Mouse (Mus musculus) MEL (cell line): ENCODE data around the gene Upf1. TPM values are rescaled to one million over a fixed set of nuclear protein-coding genes. Genes with fewer than 3 reads are reported as not detected.

Experiments
- DNase-seq: peaks from one replicate; pipeline ENCODE4 v3.0.0; 2011; ENCODE audit warnings: low read depth, low spot score
- H3K27ac ChIP-seq: 2 replicates; pipeline ENCODE4 v1.5.1; 2012; ENCODE audit warnings: low read depth, mild to moderate bottlenecking, control low read depth, low read length, moderate library complexity; ENCODE audit not compliant: control insufficient read depth
- H3K27me3 ChIP-seq, 2 experiments: fragments of 150-350 bp in 1 of 2; sonication (generic) in 1 of 2; 2 replicates each; pipeline ENCODE4 v1.6.1; 2012; ENCODE audit warnings: low read length in 2 of 2, mild to moderate bottlenecking in 2 of 2, improper control_type of control experiment in 1 of 2, moderate library complexity in 1 of 2; ENCODE audit not compliant: insufficient read depth in 2 of 2, control insufficient read depth in 1 of 2
- H3K36me3 ChIP-seq, 2 experiments: 2 replicates each; pipeline ENCODE4 v1.6.1; 2012 to 2014; ENCODE audit warnings: low read length in 2 of 2, improper control_type of control experiment in 1 of 2, inconsistent platforms in 1 of 2, mild to moderate bottlenecking in 1 of 2; ENCODE audit not compliant: insufficient read depth in 2 of 2, control insufficient read depth in 1 of 2
- H3K4me1 ChIP-seq, 2 experiments: fragments of 150-350 bp in 1 of 2; sonication (generic) in 1 of 2; 2 replicates each; pipeline ENCODE4 v1.6.1; 2012; ENCODE audit warnings: low read length in 2 of 2, improper control_type of control experiment in 1 of 2, mild to moderate bottlenecking in 1 of 2; ENCODE audit not compliant: insufficient read depth in 2 of 2, control insufficient read depth in 1 of 2
- H3K4me3 ChIP-seq, 2 experiments: fragments of 150-350 bp in 1 of 2; sonication (generic) in 1 of 2; 2 replicates each; pipeline ENCODE4 v1.5.1; 2012; ENCODE audit warnings: low read depth in 2 of 2, low read length in 2 of 2, mild to moderate bottlenecking in 2 of 2, moderate library complexity in 2 of 2, control low read depth in 1 of 2, improper control_type of control experiment in 1 of 2; ENCODE audit not compliant: control insufficient read depth in 1 of 2, insufficient read depth in 1 of 2
- H3K79me2 ChIP-seq: 2 replicates; pipeline ENCODE4 v1.6.1; 2012; ENCODE audit warnings: mild to moderate bottlenecking, low read length, moderate library complexity; ENCODE audit not compliant: control insufficient read depth, poor library complexity, insufficient read depth
- H3K9ac ChIP-seq: 2 replicates; pipeline ENCODE4 v1.6.1; 2012; ENCODE audit warnings: low read depth, mild to moderate bottlenecking, control low read depth, low read length, moderate library complexity; ENCODE audit not compliant: control insufficient read depth, poor library complexity, severe bottlenecking
- H3K9me3 ChIP-seq: fragments of 150-350 bp; sonication (generic); replicated peaks from 2 replicates; pipeline ENCODE4 v1.6.1; 2012; ENCODE audit warnings: mild to moderate bottlenecking, low read length, improper control_type of control experiment, moderate library complexity; ENCODE audit not compliant: insufficient read depth
- BHLHE40 ChIP-seq: IDR thresholded peaks from 2 replicates; pipeline ENCODE4 v1.6.1; 2012; ENCODE audit warnings: low read depth, mild to moderate bottlenecking, inconsistent platforms, low read length, improper control_type of control experiment, borderline replicate concordance
- CHD1 ChIP-seq: IDR thresholded peaks from 2 replicates; pipeline ENCODE4 v1.6.1; 2012; ENCODE audit warnings: low read depth, mild to moderate bottlenecking, inconsistent platforms, low read length, improper control_type of control experiment
- CTCF ChIP-seq, 3 experiments: IDR thresholded peaks in 2 of 3; conservative IDR thresholded peaks in 1 of 3; 2 replicates each; pipeline ENCODE4 v1.5.1; 2011 to 2012; ENCODE audit warnings: low read length in 3 of 3, low read depth in 2 of 3, mild to moderate bottlenecking in 2 of 3, improper control_type of control experiment in 1 of 3, inconsistent platforms in 1 of 3, mixed read lengths in 1 of 3, moderate library complexity in 1 of 3; ENCODE audit not compliant: control insufficient read depth in 1 of 3, insufficient read depth in 1 of 3, poor library complexity in 1 of 3, severe bottlenecking in 1 of 3
- E2F4 ChIP-seq: IDR thresholded peaks from 2 replicates; pipeline ENCODE4 v1.6.1; 2011; ENCODE audit warnings: low read depth, low read length, improper control_type of control experiment, borderline replicate concordance
- EP300 ChIP-seq, 2 experiments: IDR thresholded peaks; 2 replicates each; pipeline ENCODE4 v1.6.1; 2011; ENCODE audit warnings: improper control_type of control experiment in 2 of 2, low read length in 2 of 2, low read depth in 1 of 2, mild to moderate bottlenecking in 1 of 2
- GABPA ChIP-seq: IDR thresholded peaks from 2 replicates; pipeline ENCODE4 v1.6.1; 2012; ENCODE audit warnings: low read depth, mild to moderate bottlenecking, inconsistent platforms, low read length, improper control_type of control experiment, moderate library complexity
- GATA1 ChIP-seq: IDR thresholded peaks from 2 replicates; pipeline ENCODE4 v1.6.1; 2011; ENCODE audit warnings: low read depth, low read length, improper control_type of control experiment
- HCFC1 ChIP-seq: IDR thresholded peaks from 2 replicates; pipeline ENCODE4 v1.6.1; 2012; ENCODE audit warnings: low read depth, mild to moderate bottlenecking, inconsistent platforms, low read length, improper control_type of control experiment, moderate library complexity
- JUND ChIP-seq: IDR thresholded peaks from 2 replicates; pipeline ENCODE4 v1.6.1; 2011; ENCODE audit warnings: low read depth, mild to moderate bottlenecking, improper control_type of control experiment, low read length
- KAT2A ChIP-seq: conservative IDR thresholded peaks from 2 replicates; pipeline ENCODE4 v1.6.1; 2012; ENCODE audit warnings: low read depth, low read length, improper control_type of control experiment, inconsistent platforms
- MAFK ChIP-seq: IDR thresholded peaks from 2 replicates; pipeline ENCODE4 v1.6.1; 2011; ENCODE audit warnings: low read depth, mild to moderate bottlenecking, low read length, improper control_type of control experiment, borderline replicate concordance
- MAZ ChIP-seq: IDR thresholded peaks from 2 replicates; pipeline ENCODE4 v1.6.1; 2012; ENCODE audit warnings: low read depth, mild to moderate bottlenecking, inconsistent platforms, low read length, improper control_type of control experiment
- MEF2A ChIP-seq: IDR thresholded peaks from 2 replicates; pipeline ENCODE4 v1.6.1; 2014; ENCODE audit warnings: low read depth, mild to moderate bottlenecking, inconsistent platforms, low read length, improper control_type of control experiment; ENCODE audit not compliant: poor library complexity, insufficient replicate concordance, severe bottlenecking; ENCODE audit errors: extremely low read depth
- MXI1 ChIP-seq: IDR thresholded peaks from 2 replicates; pipeline ENCODE4 v1.6.1; 2011; ENCODE audit warnings: mild to moderate bottlenecking, low read depth, low read length, improper control_type of control experiment
- MYC ChIP-seq: IDR thresholded peaks from 2 replicates; pipeline ENCODE4 v1.6.1; 2011; ENCODE audit warnings: low read depth, mild to moderate bottlenecking, low read length, improper control_type of control experiment, moderate library complexity
- NELFE ChIP-seq: IDR thresholded peaks from 2 replicates; pipeline ENCODE4 v1.6.1; 2011; ENCODE audit warnings: low read depth, low read length, improper control_type of control experiment
- POLR2A ChIP-seq, 2 experiments: IDR thresholded peaks; 2 replicates each; pipeline ENCODE4 v1.6.1; 2011 to 2012; ENCODE audit warnings: low read length in 2 of 2, mild to moderate bottlenecking in 2 of 2, control low read depth in 1 of 2, improper control_type of control experiment in 1 of 2, low read depth in 1 of 2, moderate library complexity in 1 of 2; ENCODE audit not compliant: control insufficient read depth in 1 of 2, insufficient read depth in 1 of 2, poor library complexity in 1 of 2
- POLR2AphosphoS2 ChIP-seq: IDR thresholded peaks from 2 replicates; pipeline ENCODE4 v1.6.1; 2011; ENCODE audit warnings: low read length, improper control_type of control experiment
- POLR2AphosphoS5 ChIP-seq: IDR thresholded peaks from 2 replicates; pipeline ENCODE4 v1.6.1; 2012; ENCODE audit warnings: low read depth, borderline replicate concordance, mild to moderate bottlenecking, inconsistent platforms, low read length, moderate library complexity, mixed read lengths
- RAD21 ChIP-seq: IDR thresholded peaks from 2 replicates; pipeline ENCODE4 v1.6.1; 2011; ENCODE audit warnings: mild to moderate bottlenecking, low read depth, low read length, improper control_type of control experiment
- RCOR1 ChIP-seq: IDR thresholded peaks from 2 replicates; pipeline ENCODE4 v1.6.1; 2012; ENCODE audit warnings: low read depth, mild to moderate bottlenecking, inconsistent platforms, low read length, improper control_type of control experiment
- SMC3 ChIP-seq: IDR thresholded peaks from 2 replicates; pipeline ENCODE4 v1.6.1; 2011; ENCODE audit warnings: low read depth, low read length, improper control_type of control experiment
- TAL1 ChIP-seq: IDR thresholded peaks from 2 replicates; pipeline ENCODE4 v1.6.1; 2012; ENCODE audit warnings: mild to moderate bottlenecking, inconsistent platforms, low read length, moderate library complexity, mixed read lengths
- TCF12 ChIP-seq: IDR thresholded peaks from 2 replicates; pipeline ENCODE4 v1.6.1; 2014; ENCODE audit warnings: low read depth, mild to moderate bottlenecking, inconsistent platforms, low read length, improper control_type of control experiment, moderate library complexity
- ZC3H11A ChIP-seq: IDR thresholded peaks from 2 replicates; pipeline ENCODE4 v1.6.1; 2012; ENCODE audit warnings: low read depth, mild to moderate bottlenecking, inconsistent platforms, low read length, improper control_type of control experiment
- ZMIZ1 ChIP-seq: IDR thresholded peaks from 2 replicates; pipeline ENCODE4 v1.6.1; 2012; ENCODE audit warnings: low read depth, mild to moderate bottlenecking, inconsistent platforms, low read length, improper control_type of control experiment, moderate library complexity
- ZNF384 ChIP-seq: IDR thresholded peaks from 2 replicates; pipeline ENCODE4 v1.6.1; 2012; ENCODE audit warnings: low read depth, mild to moderate bottlenecking, inconsistent platforms, low read length, improper control_type of control experiment
- polyA plus RNA-seq, 2 experiments: library from polyadenylated mRNA; stranded (reverse) in 1 of 2; unstranded in 1 of 2; fragments of >175 nt in 1 of 2; fragments of >200 nt in 1 of 2; gene quantifications; 2 replicates each; pipeline versions ENCODE4 v1.2.1 to v1.2.4; 2012; ENCODE audit warnings: low replicate concordance in 2 of 2, low read depth in 1 of 2; ENCODE audit not compliant: insufficient read length in 2 of 2, insufficient read depth in 1 of 2, missing spikeins in 1 of 2
- total RNA-seq: library from RNA; depleted of rRNA; stranded (reverse); fragments of 300-350 nt; gene quantifications from 2 replicates; pipeline ENCODE4 v1.2.3, GENCODE M21; 2012

Upf1 gene
- total and polyA plus RNA-seq, 3 experiments, result 55.4 to 289 (median 89.5) TPM

DNA sequence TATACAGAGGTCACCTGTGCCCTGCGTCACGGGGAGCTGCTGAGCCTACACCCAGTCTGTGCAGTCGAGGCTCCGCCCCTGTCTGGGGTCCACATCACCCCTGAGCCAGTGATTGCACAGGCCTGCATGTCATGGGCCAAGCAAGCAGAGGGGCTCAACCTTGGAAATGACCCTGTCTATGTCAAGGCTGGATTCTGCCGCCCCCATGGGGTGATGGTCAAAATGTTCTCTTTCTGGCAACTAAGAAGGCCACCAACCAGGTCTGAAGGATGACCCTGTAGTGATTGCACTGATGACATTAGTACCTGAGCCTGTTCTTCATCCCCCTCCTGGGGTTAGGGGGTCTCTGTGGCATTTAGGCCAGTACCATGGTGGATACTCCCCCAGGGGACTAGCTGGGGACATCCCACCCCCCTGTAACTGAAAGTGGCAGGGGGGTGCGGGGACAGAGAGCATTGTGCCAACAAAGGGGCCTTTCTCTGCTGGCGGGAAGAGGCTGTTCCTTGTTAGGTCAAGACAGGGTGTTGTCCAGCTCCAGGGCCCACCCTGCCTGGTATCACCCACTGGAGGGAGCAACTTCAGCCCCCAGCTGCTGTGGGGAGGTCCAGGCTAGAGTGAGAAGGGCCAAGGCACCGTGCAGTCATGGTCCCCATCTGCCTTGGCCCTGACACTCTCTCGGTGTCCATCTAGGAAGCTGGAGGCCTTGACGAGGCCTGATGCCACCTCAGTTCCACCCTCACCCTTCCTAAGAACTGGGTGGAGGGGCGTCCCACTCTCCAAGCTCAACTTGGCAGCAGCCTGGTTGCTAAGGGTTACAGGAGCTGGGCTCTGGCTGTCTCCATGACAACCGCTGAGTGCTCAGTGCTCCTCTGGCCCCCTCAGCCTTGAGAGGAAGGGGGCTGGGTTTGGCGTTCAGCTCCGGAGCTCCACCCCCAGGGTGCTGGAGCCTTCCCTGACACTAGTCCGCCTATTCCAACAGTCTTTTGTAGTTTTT, 36.3 kb downstream of the Upf1 start:
- H3K27me3 ChIP-seq, result no peaks in the 10 kb centered on the region
- no peaks in the 10 kb centered on the region; a peak in 1 of 4 replicates for H3K36me3 ChIP-seq
- no peak overlapping the region for H3K27ac ChIP-seq
- DNase-seq, result no peak
- no peaks in the 10 kb centered on the region for H3K9me3 ChIP-seq
- peak overlapping the region; percentile 80 to 99 for H3K4me3 ChIP-seq
- H3K4me1 ChIP-seq, result peaks cover 2 to 6% of the 10 kb centered on the region in 2 experiments; a peak in 3 of 4 replicates
- H3K79me2 ChIP-seq, result peaks cover 1% of the 10 kb centered on the region; the same call in 1 of the 2 replicates
- peak overlapping the region; percentile 81 for H3K9ac ChIP-seq
- peak; percentile 13 for TF ChIP-seq RAD21
- peak in 1 of 3 experiments; percentile 11; a peak in 1 of 6 replicates for TF ChIP-seq CTCF (IDR thresholded peaks at IDR 0.05 in 2 of 3, conservative IDR thresholded peaks at IDR 0.05 in 1 of 3; ENCODE audit: control insufficient read depth in 1 of 3, insufficient read depth in 1 of 3, low read depth in 2 of 3, low read length in 3 of 3, poor library complexity in 1 of 3, severe bottlenecking in 1 of 3)
- no peak for TF ChIP-seq BHLHE40

DNA sequence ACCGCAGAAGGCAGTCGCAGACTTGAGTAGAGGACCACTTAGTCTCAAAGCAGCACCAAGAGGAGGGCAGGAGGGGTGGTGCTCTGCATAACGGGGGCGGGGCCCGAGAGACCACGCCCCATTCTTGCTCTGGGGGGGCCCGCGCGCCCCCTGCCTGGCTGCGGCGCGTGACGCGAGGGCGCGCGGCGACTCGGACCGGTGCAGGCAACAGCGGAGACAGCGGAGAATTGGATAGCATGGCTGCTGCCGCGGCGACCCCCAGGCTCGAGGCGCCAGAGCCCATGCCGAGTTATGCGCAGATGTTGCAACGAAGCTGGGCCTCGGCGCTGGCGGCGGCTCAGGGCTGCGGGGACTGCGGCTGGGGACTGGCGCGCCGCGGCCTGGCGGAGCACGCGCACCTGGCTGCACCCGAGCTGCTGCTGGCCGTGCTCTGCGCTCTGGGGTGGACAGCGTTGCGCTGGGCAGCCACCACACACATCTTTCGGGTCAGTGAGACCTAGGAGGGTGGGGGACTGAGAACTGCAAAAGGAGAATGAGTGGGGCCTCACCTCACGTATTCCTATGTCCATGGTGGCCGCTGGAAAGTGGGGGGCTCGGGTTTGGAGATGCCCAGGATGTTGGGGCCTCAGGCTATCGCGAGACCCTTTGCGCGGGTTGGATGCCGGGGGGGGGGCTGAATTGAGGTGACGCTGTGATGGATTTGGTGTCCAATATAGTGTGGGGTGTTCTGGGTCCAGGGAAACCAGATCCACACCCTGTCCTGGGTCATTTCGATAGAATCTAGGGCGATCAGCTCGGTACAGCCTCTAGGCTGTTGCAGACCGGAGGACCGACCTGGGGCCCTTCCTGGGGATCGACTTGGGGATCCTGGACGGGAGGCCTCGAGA, 37.2 kb downstream of the Upf1 start, which contains the start of gene Cers1:
Cers1 (plus strand) TSS at position 152 of the 887 bp plus-strand sequence.
- peak within 1 kb of the TSS; percentile 81 for H3K9ac ChIP-seq
- H3K4me3 ChIP-seq, result peak within 1 kb of the TSS; percentile 80 to 99
- H3K27ac ChIP-seq, result no peak within 1 kb of the TSS
- H3K9me3 ChIP-seq, result no peaks in the 10 kb centered on the region
- DNase-seq, result peak; percentile 80
- H3K36me3 ChIP-seq, result no peaks in the 10 kb centered on the region; a peak in 1 of 4 replicates
- peaks cover 2 to 6% of the 10 kb centered on the region in 2 experiments; a peak in 3 of 4 replicates for H3K4me1 ChIP-seq
- no peaks in the 10 kb centered on the region for H3K27me3 ChIP-seq
- peaks cover 1% of the 10 kb centered on the region; the same call in 1 of the 2 replicates for H3K79me2 ChIP-seq
- TF ChIP-seq MEF2A (no peak), ZC3H11A (no peak), HCFC1 (peak; percentile 15; the same call in 1 of the 2 replicates), ZNF384 (no peak), RCOR1 (no peak), TAL1 (no peak), POLR2A (IDR thresholded peaks at IDR 0.05; ENCODE audit: control insufficient read depth in 1 of 2, insufficient read depth in 1 of 2, low read depth in 1 of 2, low read length in 2 of 2, poor library complexity in 1 of 2) (peak in 1 of 2 experiments; percentile 53; a peak in 1 of 4 replicates), SMC3 (0 out of 2 replicates have a peak, but pooled peaks have one; percentile 9), TCF12 (no peak), CTCF (IDR thresholded peaks at IDR 0.05 in 2 of 3, conservative IDR thresholded peaks at IDR 0.05 in 1 of 3; ENCODE audit: control insufficient read depth in 1 of 3, insufficient read depth in 1 of 3, low read depth in 2 of 3, low read length in 3 of 3, poor library complexity in 1 of 3, severe bottlenecking in 1 of 3) (no peak), GATA1 (no peak), POLR2AphosphoS5 (no peak), E2F4 (no peak), CHD1 (no peak), EP300 (IDR thresholded peaks at IDR 0.05; ENCODE audit: low read depth in 1 of 2, low read length in 2 of 2) (no peak), KAT2A (no peak), MXI1 (peak; percentile 77; the same call in 1 of the 2 replicates), MYC (no peak), MAZ (no peak), POLR2AphosphoS2 (no peak), ZMIZ1 (0 out of 2 replicates have a peak, but pooled peaks have one; percentile 28), GABPA (no peak), NELFE (peak; percentile 65), MAFK (no peak), JUND (no peak)
